Mouse (Mus musculus): ENCODE measurements at regions not wholly inside any gene's neighbourhood (a gene's known extent, or its start where the extent isn't known, plus 50 kb on each side); places are given as distances from the start of the nearest gene placed in this dataset.

DNA sequence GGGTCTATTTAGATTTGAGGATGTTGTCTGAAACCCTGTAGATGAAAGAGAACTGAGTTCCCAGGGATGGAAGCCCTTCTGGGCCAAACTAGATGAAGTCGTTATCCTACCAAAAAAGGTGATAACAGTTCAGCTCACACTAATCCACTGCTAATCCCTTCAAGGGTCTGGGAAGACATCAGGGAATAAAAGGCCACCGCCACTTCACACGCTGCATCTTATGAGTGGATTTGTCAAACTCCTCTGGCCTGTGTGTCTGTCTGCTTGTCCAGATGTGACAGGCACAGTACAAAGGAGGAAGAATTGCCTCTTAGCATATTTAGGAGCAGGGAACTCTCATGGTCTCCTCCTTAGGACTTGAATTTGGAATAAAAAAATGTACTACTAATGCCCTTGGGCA lies 171.2 kb upstream of the Tshz3 start:
- no peak for TF ChIP-seq CTCF (IDR thresholded peaks at IDR 0.05; ENCODE audit: low read depth, low read length)
- TF ChIP-seq GATA1 (IDR thresholded peaks at IDR 0.05; ENCODE audit: borderline replicate concordance, low read length): no peak
- TF ChIP-seq POLR2AphosphoS5 (IDR thresholded peaks at IDR 0.05; ENCODE audit: insufficient replicate concordance, low read depth, low read length): no peak
- TF ChIP-seq GATA2 (IDR thresholded peaks at IDR 0.05; ENCODE audit: borderline replicate concordance, low read depth, low read length): no peak

All from G1E (cell line).